Mouse (Mus musculus) right cerebral cortex, adult 18-20 months (tissue): ENCODE measurements around the gene Cit.
A peak's percentile ranks its signal among the peaks of the same experiment; 100 is the strongest.

Source experiments
- DNase-seq: peaks from one replicate; pipeline ENCODE4 v3.0.0; 2022; ENCODE audit warnings: mixed read lengths

The Cit gene

DNA sequence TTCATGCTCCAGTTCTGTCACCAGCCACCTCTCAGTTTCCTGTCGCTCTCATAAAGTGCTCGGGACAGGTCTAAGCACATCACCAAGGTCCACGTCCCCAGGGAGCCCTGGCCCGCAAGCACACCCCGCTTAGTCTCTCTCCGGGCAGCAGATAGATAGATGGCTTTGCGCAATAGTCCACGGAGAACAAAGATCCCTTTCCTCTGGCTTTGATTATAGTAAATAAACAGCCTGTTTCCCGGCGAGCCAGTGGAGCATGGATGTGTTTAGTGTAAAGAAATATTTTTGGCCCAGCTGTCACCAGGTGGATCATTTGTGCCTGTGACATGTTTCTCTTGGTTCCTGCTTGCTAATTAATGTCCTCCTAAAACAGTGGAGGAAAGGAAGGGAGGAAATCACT is 132.2 kb downstream of the Cit start:
- no peak for DNase-seq

DNA sequence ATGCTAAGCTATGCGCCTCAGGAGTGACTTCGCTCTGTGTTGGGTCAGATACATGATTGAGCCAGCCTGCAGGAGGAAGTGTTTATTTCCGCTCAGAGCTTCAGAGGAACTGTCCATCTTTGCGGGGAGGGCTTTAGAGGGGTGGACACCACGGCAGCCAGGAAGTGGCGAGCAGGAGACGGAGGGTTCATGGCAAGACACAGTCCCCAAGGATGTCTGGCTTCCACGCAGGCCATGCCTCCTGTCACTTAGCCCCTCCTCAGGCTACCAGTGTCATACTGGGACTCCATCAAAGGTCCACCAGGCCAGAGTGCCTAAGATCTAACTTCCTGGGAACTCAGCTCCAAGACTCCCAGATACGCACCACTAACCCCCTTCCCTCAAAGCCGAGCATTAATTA is 132.7 kb downstream of the Cit start:
- DNase-seq = no peak

DNA sequence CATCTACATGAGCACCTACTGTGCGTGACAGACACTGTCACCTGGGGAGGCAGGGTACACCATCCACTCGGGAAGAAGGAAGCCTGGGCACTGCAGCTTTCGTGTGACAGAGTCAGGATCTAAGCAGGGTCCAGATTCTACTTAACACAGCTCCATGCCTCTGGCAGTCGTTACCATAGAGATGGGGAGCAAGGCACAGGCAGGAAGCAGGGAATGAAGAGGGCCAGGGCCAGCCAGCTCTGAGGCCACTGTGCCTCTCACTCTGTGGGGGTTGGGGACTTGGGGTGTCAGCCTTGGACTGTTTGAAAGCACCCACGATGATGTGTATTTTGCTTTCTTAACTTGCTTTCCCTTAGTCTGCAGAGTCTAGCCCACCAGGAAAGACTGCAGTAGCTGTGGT is 133.2 kb downstream of the Cit start:
- DNase-seq = no peak

DNA sequence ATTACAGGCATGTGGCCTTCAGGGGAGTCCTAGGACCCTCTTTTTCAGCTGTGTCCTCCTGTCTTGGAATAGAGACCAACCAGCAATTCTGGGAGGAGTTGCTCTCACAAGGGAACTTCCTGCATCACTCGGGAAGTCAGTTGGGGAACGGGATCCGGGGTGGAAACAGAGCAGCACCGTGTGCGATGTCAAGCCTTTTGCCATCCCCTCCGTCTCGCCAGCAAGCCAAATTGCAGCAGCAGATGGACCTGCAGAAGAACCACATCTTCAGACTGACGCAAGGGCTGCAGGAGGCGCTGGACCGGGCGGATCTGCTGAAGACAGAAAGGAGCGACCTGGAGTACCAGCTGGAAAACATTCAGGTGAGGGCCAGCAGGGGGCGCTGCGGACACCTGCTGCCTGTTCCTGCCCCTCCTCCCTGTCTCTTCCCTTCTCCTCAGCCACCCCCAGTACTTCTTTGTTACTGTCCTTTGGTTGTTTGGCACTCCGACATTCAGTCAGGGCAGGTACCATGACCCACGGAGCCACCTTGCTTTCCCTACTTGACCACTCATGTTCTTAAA is 134.1 kb downstream of the Cit start:
- no peak for DNase-seq

DNA sequence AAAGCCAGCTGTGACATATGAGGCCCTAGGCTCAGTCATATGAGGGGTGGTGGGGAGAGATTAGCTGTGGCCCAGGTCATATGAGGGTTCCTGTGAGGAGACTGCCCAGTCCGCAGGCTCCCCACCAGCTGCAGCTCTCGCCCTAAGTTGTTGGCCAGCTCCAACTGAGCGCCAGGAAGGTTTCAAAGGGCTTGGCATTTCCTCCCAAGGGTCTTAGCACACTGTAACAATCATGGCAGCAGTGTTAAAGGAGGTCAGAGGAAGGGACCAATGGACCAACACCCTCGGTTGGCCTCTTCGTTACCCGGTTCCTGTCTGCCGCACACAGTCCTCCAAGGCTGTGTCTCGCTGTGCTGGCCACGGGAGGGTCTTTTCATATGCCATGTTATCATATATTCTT is 135.5 kb downstream of the Cit start:
- no peak for DNase-seq

DNA sequence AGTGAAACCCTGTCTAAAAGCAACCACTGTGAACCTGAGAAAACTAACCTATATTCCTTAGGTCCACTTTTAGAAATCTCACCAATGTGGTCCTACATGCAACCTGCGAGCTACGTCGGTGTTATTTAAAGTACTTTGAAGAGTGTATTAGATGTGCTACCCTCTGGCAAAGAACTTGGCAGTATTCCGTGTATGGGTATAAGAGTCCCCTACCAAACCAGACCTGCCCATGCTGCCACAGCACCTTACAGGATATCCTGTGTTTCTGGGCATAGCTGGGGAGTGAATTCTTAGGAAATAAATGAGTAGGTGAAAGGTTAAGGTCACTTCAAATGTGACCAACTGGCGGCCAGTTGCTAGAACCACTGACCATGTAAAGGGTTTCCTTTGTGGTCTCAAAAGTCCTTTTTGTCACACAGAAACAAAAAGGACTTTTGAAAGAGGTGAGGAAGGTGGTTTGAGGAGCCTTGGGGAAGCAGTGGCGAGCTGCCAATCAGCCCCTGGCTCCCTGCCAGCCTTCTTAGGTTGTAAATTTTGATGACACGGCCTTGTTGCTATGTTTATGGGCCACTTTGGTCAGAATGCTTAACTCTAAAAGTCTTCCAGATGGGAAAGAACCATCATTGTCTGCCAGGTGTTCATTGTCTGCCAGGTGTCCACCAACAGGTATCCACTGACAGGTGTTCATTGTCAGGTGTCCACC is 137.7 kb downstream of the Cit start:
- DNase-seq = no peak

DNA sequence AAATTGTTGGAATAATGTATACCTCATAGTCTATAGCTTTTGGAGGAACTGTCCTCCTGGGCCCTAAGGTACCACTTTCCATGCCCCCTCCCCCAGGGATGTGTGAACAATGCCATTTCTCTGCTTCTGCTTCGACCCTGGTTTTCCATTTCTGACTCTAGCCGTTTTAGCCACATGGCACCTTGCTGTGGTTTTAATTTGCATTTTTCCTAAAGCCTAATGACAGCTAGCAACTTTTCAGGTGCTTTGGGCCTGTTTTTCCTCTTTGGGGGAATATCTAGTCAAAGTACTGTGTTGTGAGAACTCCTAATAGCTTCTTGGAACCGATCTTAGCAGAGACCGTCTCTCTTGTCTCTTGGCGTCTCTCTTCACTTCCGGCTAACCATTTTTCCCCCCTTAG is 139.3 kb downstream of the Cit start:
- DNase-seq = no peak

DNA sequence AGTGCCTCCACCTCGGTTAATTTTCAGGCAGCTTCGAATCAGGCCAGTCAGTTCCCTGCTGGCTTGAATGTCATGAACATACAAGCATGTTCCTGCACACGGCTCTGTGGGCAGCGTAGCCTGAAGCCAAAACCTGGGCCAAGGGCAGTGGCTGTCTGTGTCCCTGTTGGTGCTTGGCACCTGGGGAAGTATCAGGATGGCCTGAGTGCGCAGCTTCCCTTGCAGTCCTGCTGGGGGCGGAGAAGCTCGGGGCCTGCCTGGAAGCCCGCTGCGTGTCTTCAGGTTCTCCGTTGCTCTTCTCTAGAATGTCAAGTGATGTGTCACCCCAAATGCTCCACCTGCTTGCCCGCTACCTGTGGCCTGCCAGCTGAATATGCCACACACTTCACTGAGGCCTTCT is 140.0 kb downstream of the Cit start:
- no peak for DNase-seq

DNA sequence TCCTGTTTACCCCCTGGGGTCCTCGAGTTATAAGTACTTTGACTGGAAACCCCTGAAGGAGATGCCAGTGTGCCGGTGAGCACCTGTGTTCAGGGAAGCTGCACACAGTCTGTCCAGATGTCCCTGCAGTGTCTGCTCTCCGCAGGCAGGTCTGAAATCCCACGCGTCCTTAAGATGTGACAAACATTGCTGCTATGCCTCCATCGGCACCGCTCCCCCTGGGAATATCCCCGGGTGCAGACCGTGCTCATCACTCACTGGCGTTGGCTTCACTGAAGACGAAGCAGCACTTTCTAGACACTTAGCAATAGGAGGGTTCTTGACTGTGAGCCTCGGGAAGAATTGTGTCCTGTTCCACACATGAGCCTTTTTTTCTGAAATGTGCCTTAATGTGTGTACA is 142.2 kb downstream of the Cit start:
- DNase-seq = peak; percentile 33

DNA sequence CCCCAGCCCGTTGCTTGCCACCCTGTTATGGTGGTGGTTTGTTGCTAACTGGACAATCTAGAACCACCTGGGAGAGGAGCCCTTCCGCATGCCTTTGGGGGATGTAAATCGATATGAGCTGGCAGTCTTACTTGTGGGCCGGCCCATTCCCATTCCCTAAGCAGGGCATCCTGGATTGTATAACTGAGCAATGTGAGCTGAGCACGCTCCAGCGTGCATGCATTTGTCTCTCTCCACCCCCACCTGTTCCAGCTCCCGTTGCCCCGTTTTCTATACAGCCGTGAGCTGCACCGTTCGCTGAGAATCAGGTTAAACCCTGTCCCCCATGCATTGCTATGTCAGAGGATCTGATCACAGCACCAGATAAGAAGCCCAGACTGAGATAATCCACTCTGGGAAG is 146.6 kb downstream of the Cit start:
- DNase-seq = peak; percentile 38

DNA sequence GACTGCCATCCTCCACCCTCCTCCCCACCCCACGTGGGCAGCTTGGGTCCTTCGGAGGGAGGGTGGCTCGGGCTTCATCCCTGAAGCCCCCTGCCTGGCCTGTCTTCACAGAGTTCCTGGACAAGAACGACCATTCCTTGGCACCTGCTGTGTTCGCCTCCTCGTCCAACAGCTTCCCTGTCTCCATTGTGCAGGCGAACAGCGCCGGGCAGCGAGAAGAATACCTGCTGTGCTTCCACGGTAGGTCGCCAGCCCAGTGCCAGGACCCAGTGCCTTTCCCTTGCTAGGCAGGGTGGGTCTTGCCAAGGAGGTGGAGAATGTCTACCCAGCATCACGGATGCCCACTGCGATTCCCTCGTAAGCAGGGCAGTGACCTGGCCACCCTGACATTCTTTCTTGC is 149.0 kb downstream of the Cit start:
- DNase-seq = no peak

DNA sequence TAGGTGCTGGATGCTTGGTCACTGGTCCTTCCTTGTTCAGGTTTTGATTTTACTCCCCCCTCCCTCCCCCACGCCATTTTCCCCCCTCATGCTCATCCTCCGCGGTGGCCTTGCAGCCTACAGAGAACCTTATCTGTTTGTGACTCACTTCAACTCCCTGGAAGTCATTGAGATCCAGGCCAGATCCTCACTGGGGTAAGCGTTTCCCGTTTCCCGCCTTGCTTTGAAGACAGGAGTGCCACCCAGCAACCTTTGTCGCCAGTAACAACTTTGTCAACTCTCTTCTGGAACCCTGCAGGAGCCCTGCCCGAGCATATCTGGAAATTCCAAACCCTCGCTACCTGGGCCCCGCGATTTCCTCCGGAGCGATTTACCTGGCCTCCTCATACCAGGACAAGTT is 152.3 kb downstream of the Cit start:
- no peak for DNase-seq

DNA sequence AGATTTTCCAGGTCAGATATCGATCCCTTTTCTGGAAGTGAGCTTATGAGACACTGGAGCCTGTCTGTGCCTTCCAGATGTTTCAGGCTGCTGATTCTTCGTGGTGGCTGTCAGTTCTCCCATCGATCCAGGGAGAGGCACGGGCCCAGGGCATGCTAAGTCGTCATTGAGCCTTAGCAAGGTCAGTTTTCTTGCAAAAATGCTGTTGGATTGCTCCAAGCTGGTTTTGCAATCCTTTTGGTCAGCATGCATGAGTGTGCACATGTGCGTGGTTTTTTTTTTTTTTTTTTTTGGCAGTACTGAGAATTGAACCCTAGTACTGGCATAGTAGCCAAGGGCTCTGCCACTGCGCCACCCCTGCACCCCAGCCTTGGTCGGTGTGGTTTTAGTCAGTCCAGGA is 158.1 kb downstream of the Cit start:
- DNase-seq = no peak

DNA sequence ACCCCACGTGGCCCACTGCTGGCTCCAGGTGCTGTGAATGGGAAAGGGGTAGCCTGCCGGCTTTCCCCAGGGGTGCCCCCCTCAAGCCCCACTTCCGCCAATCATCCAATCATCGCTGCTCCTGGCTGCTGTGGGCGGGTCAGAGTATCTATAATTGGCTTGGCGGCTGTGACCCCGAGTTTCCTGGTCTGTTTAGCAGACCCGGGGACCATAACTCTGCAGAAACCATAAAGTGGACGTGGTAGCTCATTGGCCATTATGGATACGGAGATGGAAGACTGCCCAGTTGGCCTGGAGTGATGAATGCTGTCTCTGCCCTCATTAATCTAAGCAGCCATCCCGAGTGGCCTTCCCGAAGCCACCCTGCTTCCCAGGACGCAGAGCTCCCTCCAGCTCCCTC is 158.7 kb downstream of the Cit start:
- no peak for DNase-seq

DNA sequence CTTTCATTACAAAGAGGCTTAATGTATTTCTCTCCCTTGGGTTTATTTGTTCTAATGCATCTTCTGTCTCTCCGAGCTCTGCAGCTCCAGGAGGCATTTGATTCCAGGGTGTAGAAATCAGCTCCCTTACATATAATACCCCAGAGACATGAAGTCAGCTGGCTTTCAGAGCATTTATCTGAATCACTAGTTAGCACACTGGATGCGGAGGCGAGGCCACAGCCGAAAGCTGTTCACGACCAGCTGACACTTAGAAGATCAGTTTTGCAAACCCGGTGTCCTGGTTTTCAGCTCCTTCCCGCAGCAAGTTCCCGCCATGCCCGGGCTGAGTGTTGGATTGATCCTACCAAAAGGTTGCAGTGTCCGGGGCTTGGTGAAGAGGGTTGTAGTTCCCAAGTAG is 159.2 kb downstream of the Cit start:
- DNase-seq = peak; percentile 71

DNA sequence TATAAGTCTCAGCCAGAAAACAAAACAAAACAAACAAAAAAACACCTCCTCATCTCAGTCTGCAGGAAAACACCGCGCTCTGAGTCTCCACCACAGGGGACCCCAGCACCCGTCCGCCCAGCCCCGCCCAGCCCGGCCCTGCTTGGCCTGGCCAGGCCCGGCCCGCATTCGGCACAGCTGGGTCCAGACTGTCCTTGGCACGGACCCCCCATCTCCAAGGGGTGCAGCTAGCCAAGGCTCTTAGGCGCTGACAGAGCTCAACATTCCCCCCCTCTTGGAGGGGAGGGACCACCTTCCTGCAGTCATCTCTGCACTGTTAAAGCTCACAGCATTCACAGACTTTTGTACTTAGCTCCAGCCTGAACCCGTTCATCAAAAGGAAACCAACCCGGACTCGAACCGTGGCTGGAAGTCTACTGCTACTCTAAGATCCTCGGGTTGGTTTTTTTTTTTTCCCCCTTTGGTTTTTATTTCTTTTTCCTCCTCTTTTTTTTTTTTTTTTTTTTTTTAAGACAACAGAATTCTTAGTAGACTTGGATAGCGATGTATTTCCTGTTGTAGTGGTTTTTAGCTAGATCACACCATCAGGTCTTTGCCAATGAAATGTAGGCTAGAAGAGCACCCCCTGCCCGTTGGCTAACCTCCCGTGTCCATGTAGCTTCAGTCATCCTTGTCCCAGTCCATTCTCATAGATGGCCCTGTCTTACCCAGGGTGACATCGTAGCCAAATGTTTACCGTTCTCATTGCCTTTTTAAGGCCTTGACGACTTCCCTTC is 161.4 kb downstream of the Cit start:
- DNase-seq = no peak

DNA sequence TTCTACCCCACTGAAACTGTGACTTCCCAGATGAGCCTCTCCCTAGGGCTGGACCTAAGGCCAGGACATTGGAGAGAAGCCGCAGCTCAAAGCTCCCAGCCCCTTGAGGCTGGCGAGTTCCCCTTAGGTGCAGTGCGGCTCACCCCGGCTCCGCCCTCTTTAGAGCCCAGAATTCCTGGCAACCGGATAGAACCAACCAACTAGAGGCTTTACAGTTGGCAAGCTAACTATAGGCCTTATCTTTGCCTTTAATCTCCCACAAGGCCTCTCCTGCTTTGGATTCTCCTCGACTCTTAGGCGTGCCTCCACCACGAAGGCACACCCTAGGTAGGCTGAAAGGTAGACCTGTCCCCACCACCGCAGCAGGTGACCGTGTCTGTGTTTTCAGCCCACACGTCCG is 162.6 kb downstream of the Cit start:
- DNase-seq = no peak

DNA sequence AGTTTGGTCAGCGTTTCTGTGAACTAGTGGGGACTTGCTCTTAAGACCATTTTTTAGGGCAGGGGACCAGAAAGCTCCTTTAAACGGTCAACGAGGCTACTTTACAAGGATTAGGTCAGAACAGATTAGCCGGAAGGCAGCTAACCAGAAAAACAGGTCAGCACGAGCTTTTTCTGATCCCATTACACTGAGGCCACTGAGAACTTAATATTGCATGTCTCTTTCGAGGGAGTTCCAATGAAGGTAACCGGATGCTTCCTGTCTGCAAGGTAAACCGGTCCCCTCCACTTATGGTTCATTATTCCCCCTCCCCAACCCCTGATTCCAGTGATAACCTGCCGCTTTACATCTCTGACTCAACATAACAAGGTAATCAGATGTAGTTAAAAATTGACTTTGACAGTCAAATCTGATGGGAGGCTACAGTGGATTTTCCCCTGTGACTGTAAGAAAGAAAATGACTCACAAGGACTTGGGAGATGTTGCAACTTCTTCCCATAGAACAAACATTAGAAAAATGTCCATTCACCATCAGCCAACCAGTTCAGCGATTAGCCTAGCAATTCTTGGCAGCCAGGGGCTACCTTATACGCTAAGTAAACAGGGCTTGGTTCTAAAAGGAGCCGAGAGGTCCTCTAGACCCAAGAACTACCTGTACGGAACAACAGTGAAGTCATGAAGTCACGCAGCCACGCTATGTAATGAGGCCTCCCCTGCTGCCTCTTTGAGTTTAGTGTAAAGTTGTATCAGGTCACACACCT is 164.2 kb downstream of the Cit start:
- no peak for DNase-seq

DNA sequence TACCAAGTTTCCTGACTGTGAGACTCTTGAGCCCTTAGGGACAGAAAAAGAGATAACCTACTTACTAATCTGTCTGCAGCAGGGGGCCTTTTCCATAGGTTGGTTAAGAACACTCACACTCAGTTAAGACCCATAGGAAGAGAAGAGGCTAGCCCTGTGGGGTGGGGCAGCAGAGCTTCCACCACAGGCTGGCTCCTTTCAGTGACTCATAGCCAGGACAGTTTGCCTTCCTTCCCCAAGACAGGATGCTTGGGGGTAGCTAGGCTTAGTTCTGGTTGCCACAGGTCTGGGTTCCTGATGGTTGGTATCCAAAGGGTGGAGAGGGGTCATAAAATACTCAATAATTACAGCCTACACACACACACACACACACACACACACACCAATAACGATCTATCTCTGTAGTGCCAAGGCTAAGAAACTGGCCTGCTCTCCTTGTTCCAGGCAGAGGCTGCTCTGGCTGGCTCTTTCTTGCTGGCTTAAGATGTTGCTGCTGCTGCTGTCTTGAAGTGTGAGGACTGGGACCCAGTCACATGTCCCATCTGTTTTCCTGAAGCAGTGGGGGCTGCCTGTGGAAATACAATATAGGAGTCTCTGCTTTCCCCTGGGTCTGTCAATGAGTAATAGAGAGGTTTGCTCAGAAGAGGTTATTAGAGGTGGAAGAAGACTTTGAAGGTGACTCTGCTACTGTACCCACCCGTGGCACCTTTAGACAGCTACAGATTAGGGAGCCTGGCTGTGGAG is 165.0 kb downstream of the Cit start:
- no peak for DNase-seq

DNA sequence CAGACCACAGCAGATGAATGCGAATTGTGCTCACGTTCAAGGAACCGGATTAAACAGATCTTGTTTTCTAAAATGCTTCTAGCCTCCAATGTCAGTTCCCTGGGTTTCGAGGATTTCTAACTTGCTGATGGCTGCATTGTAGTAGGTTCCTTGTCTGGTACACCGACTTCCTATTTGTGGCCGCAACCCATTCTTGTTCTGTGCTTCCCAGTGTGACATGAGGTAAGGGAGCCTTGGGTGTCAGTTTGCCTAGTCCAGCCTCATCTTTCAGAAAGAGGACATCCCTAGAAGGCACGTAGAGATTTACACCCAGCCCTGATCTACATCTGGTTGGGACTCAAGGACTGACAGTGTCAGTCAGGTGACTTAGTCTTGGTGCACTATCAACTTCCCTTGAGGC is 166.6 kb downstream of the Cit start:
- DNase-seq = no peak

DNA sequence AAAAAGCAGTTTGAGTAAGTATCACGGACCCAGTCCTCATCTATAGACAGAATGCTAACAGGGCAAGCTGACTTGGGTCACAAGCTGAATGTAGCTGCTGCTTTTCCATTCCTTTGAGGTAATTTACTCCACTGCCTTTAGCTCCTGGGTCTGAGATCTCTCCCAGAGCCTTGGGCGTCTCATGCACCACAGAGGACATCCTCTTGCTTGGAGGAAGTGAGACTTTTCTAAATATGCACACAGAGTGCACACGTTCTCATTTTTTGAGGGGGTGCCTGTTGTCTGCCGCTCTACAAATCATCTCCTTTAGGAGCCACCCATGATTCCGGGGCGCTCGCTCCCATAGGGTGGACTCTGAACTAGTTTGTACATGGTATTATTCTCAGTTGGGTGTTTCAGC is 167.4 kb downstream of the Cit start:
- DNase-seq = no peak

DNA sequence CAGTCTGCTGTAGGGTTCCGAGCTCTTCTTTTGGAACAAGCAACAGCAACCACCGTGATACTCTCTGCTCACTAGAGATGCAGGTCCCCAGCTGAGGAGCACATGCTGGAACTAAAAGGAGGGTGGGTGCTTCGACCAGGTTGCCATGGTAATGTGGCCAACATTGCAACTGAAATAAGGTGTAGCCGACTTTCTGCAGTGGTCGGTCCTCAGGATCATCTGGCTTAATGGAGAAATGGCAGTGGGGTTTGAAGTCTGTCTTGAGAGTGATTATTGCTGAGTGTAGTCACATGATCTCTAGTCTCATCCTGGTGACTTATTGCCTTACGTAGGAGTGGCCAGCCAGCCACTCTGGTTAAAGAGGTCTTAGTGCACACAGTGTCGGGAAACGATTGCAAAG is 168.7 kb downstream of the Cit start:
- DNase-seq = no peak

DNA sequence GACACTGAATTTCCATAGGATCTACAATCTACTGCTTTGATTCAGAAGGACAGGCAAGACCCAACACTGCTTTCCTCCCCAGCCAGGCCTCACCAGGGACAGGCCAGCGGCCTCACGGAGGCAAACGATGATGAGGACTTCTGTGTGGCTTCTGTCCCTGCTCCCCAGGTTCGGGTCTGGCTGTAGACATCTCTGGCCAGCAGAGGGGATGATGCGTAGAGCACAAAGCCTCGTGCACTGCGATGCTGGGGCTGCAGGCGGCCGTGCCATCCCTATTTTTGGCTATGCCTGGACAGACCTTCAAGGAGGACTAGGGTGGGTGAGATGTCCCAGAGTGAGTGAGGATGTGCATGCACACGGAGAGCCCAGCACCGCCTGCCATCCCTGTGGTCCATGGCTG is 169.2 kb downstream of the Cit start:
- DNase-seq = no peak
